Mouse (Mus musculus): ENCODE measurements around the gene Dap. TPM values are rescaled to one million over a fixed set of nuclear protein-coding genes. Genes with fewer than 3 reads are reported as not detected.

Dap gene
- 34.2 and 36.6 TPM in 2 replicates for polyA plus RNA-seq (2012; rRNA removed)

GRCm38 (mm10) chr15:31224135-31224761, at the start of gene Dap:
Dap (plus strand) TSS chr15:31224314.
- under 1% methylated on average over 67 of the region's 67 CpGs for WGBS
- Histone ChIP-seq H3K36me3 (ENCODE audit: control insufficient read depth, insufficient read depth, low read length) (no peaks in the 10 kb centered on the region), H3K27ac (ENCODE audit: insufficient read depth, low read length) (peak within 1 kb of the TSS; percentile 83), H3K4me1 (ENCODE audit: control insufficient read depth, insufficient read depth, insufficient read length) (peaks cover 10% of the 10 kb centered on the region), H3K27me3 (ENCODE audit: control insufficient read depth, insufficient read depth, low read length) (no peaks in the 10 kb centered on the region), H3K4me3 (ENCODE audit: extremely low read depth, insufficient read depth, insufficient read length) (peak within 1 kb of the TSS; percentile 90)
- peak; percentile 81 to 95 for DNase-seq (ENCODE audit: low read depth in 1 of 2, low spot score in 2 of 2)
- no peak for TF ChIP-seq CTCF (IDR thresholded peaks at IDR 0.05; ENCODE audit: extremely low read depth, insufficient read depth, insufficient read length, insufficient replicate concordance)
- no peak for TF ChIP-seq POLR2A (IDR thresholded peaks at IDR 0.05; ENCODE audit: low read depth, low read length)

- no peaks in the 10 kb centered on the region for H3K4me1 ChIP-seq (ENCODE audit: control insufficient read depth, insufficient read depth, insufficient read length)
- DNase-seq (ENCODE audit: low read depth in 1 of 2, low spot score in 2 of 2): no peak
- no peak for TF ChIP-seq POLR2A (IDR thresholded peaks at IDR 0.05; ENCODE audit: low read depth, low read length)
- no peak for TF ChIP-seq CTCF (IDR thresholded peaks at IDR 0.05; ENCODE audit: extremely low read depth, insufficient read depth, insufficient read length, insufficient replicate concordance)
- H3K36me3 ChIP-seq (ENCODE audit: control insufficient read depth, insufficient read depth, low read length): no peaks in the 10 kb centered on the region
- WGBS: 67% methylated on average over 8 of the region's 8 CpGs
- H3K27ac ChIP-seq (ENCODE audit: insufficient read depth, low read length): no peak overlapping the region
- H3K27me3 ChIP-seq (ENCODE audit: control insufficient read depth, insufficient read depth, low read length): no peaks in the 10 kb centered on the region
- no peak overlapping the region for H3K4me3 ChIP-seq (ENCODE audit: extremely low read depth, insufficient read depth, insufficient read length)
Observed at GRCm38 (mm10) chr15:31176566-31176965, 47.5 kb upstream of the Dap start.

- TF ChIP-seq POLR2A (IDR thresholded peaks at IDR 0.05; ENCODE audit: low read depth, low read length): no peak
- no peak for TF ChIP-seq CTCF (IDR thresholded peaks at IDR 0.05; ENCODE audit: extremely low read depth, insufficient read depth, insufficient read length, insufficient replicate concordance)
Observed at GRCm38 (mm10) chr15:31184651-31185443, 39.3 kb upstream of the Dap start.

GRCm38 (mm10) chr15:31185506-31185905, 38.6 kb upstream of the Dap start:
- Histone ChIP-seq H3K4me1 (ENCODE audit: control insufficient read depth, insufficient read depth, insufficient read length) (no peaks in the 10 kb centered on the region), H3K27ac (ENCODE audit: insufficient read depth, low read length) (no peak overlapping the region), H3K27me3 (ENCODE audit: control insufficient read depth, insufficient read depth, low read length) (no peaks in the 10 kb centered on the region), H3K36me3 (ENCODE audit: control insufficient read depth, insufficient read depth, low read length) (no peaks in the 10 kb centered on the region), H3K4me3 (ENCODE audit: extremely low read depth, insufficient read depth, insufficient read length) (no peak overlapping the region)
- TF ChIP-seq POLR2A (IDR thresholded peaks at IDR 0.05; ENCODE audit: low read depth, low read length) (no peak), CTCF (IDR thresholded peaks at IDR 0.05; ENCODE audit: extremely low read depth, insufficient read depth, insufficient read length, insufficient replicate concordance) (no peak)
- DNase-seq (ENCODE audit: low read depth in 1 of 2, low spot score in 2 of 2): no peak
- 93% methylated on average over 5 of the region's 5 CpGs for WGBS

More at GRCm38 (mm10) chr15:31184651-31185443, 39.3 kb upstream of the Dap start:
- no peak for DNase-seq (ENCODE audit: low read depth in 1 of 2, low spot score in 2 of 2)
- 69% methylated on average over 12 of the region's 12 CpGs for WGBS
- Histone ChIP-seq H3K27me3 (ENCODE audit: control insufficient read depth, insufficient read depth, low read length) (no peaks in the 10 kb centered on the region), H3K4me1 (ENCODE audit: control insufficient read depth, insufficient read depth, insufficient read length) (no peaks in the 10 kb centered on the region), H3K27ac (ENCODE audit: insufficient read depth, low read length) (no peak overlapping the region), H3K36me3 (ENCODE audit: control insufficient read depth, insufficient read depth, low read length) (no peaks in the 10 kb centered on the region), H3K4me3 (ENCODE audit: extremely low read depth, insufficient read depth, insufficient read length) (no peak overlapping the region)

- WGBS: 76% methylated on average over 6 of the region's 6 CpGs
- no peak for DNase-seq (ENCODE audit: low read depth in 1 of 2, low spot score in 2 of 2)
- Histone ChIP-seq H3K27me3 (ENCODE audit: control insufficient read depth, insufficient read depth, low read length) (no peaks in the 10 kb centered on the region), H3K36me3 (ENCODE audit: control insufficient read depth, insufficient read depth, low read length) (no peaks in the 10 kb centered on the region), H3K27ac (ENCODE audit: insufficient read depth, low read length) (no peak overlapping the region), H3K4me3 (ENCODE audit: extremely low read depth, insufficient read depth, insufficient read length) (no peak overlapping the region), H3K4me1 (ENCODE audit: control insufficient read depth, insufficient read depth, insufficient read length) (no peaks in the 10 kb centered on the region)
- TF ChIP-seq CTCF (IDR thresholded peaks at IDR 0.05; ENCODE audit: extremely low read depth, insufficient read depth, insufficient read length, insufficient replicate concordance) (no peak), POLR2A (IDR thresholded peaks at IDR 0.05; ENCODE audit: low read depth, low read length) (no peak)
Observed at GRCm38 (mm10) chr15:31186371-31186901, 37.7 kb upstream of the Dap start.

GRCm38 (mm10) chr15:31192563-31192962, 31.6 kb upstream of the Dap start:
- H3K36me3 ChIP-seq (ENCODE audit: control insufficient read depth, insufficient read depth, low read length): no peaks in the 10 kb centered on the region
- TF ChIP-seq CTCF (IDR thresholded peaks at IDR 0.05; ENCODE audit: extremely low read depth, insufficient read depth, insufficient read length, insufficient replicate concordance): no peak
- TF ChIP-seq POLR2A (IDR thresholded peaks at IDR 0.05; ENCODE audit: low read depth, low read length): no peak
- WGBS: 90% methylated on average over 1 of the region's 1 CpGs
- no peaks in the 10 kb centered on the region for H3K27me3 ChIP-seq (ENCODE audit: control insufficient read depth, insufficient read depth, low read length)
- H3K4me3 ChIP-seq (ENCODE audit: extremely low read depth, insufficient read depth, insufficient read length): no peak overlapping the region
- no peaks in the 10 kb centered on the region for H3K4me1 ChIP-seq (ENCODE audit: control insufficient read depth, insufficient read depth, insufficient read length)
- no peak overlapping the region for H3K27ac ChIP-seq (ENCODE audit: insufficient read depth, low read length)
- DNase-seq (ENCODE audit: low read depth in 1 of 2, low spot score in 2 of 2): no peak

Measured in spleen, adult 2 months (tissue).